Mouse (Mus musculus) lung, adult 18-20 months (tissue): ENCODE data around the gene Sparcl1.

Experiments used
- DNase-seq, 2 experiments: peaks; one replicate each; pipeline ENCODE4 v3.0.0; 2022; ENCODE audit warnings: mixed read lengths in 2 of 2

The Sparcl1 gene

GRCm38 (mm10) chr5:104113491-104114172, at the start of gene Sparcl1:
TSS of gene Sparcl1 (minus strand) at chr5:104113733.
- peak in 1 of 2 experiments; percentile 17 for DNase-seq

- DNase-seq: peak; percentile 15 to 44
These were observed 47.9 kb upstream of the Sparcl1 start for GRCm38 (mm10) chr5:104161390-104161789.

DNA sequence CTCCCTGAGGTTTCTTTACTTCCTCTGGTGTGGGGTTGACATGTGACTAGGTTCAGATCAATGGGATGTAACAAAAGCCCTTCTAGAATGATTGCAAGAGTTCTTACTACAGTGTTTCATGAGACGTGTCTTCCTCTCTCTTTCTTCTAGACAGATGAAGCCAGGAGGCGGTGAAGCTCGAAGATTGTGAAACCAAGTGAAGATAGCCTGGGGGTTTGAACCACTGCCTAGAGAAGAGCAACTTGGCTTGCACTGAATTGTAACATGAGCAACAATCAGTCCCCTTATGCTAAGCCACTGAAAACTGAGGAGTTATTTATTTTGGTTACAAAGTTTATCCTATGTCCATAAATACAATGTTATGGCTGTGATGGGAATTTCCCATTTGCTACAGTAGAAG, 47.0 kb upstream of the Sparcl1 start:
- no peak for DNase-seq

DNA sequence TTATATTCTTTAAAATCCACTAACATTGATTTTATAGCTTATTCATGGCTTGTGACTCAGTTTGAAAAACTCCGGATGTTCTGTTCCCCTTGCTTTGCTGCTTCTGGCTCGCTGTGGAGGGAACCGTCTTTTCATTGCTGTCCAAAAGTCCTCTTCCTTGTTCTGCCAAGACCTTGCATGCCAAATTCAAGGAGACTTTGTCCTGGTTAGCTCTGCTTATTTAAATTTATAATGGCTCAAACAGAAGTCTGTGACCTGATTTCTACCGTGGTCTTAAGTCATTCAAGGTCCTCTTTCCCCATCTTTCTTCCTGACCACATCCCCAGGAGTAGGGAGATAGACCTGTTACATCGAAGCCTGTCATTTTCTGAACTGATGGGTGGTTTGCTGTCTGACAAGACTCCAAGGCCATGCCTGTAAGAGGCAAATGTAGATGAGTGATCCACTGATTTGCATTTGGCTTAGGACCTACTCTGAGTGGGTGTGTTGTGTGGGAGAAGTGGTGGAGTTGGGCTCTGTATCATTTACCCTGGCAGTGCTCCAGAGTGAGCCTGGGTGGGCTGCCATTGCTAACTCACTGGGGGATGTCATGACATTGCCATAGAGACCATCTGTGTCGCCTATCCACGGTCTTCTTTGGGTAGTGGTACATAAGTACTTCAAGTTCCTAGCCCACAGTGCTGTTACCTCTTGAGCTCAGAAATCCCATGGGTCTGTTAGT, 45.0 kb upstream of the Sparcl1 start:
- no peak for DNase-seq

DNA sequence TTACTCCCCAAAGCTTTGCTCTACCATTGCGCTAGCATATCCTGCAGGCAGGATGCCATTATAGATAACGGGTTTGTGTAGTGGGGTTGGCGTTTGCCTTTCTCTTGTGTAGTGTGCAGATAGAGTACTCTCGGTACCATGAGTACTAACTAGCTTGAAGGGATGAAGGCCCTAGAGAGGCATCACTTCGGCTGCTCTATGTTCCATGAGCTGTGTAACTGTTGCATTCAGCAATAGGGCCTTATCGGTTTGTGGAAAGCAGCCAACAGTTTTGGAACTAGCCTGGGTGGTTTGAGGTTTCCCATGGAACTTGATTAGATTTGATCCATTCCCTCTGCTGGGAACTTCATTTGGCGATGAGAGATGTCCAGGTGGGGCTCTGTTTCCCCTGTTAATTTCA, 44.2 kb upstream of the Sparcl1 start:
- DNase-seq: no peak

GRCm38 (mm10) chr5:104150196-104150595, 36.7 kb upstream of the Sparcl1 start:
- DNase-seq: no peak

- DNase-seq: no peak
These were observed 35.8 kb upstream of the Sparcl1 start for GRCm38 (mm10) chr5:104149349-104149748.

GRCm38 (mm10) chr5:104144057-104144456, 30.5 kb upstream of the Sparcl1 start:
- DNase-seq: no peak

GRCm38 (mm10) chr5:104141067-104141466, 27.5 kb upstream of the Sparcl1 start:
- DNase-seq: no peak

- DNase-seq: no peak
These were observed 24.5 kb upstream of the Sparcl1 start for GRCm38 (mm10) chr5:104137920-104138541.

DNA sequence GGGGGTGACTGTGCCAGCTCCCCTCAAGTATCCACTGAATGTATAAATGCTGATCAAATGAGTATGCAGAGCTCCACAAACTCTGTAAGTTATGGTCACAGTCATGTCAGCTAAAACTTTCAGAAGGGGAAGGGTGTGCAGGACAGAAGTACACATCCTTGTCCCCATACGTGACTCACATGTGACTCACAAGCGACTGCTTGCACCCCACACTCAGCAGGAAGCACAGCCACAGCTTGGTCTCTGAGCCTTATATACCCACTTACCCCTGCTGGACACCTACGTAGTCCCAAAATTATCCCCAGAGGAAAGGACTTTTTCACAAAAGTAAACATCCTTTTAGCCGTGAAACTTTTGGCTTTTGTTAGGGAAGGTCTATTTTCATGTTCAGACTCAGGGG, 20.2 kb upstream of the Sparcl1 start:
- DNase-seq: no peak

GRCm38 (mm10) chr5:104131544-104131943, 18.0 kb upstream of the Sparcl1 start:
- peak in 1 of 2 experiments; percentile 46 for DNase-seq

DNA sequence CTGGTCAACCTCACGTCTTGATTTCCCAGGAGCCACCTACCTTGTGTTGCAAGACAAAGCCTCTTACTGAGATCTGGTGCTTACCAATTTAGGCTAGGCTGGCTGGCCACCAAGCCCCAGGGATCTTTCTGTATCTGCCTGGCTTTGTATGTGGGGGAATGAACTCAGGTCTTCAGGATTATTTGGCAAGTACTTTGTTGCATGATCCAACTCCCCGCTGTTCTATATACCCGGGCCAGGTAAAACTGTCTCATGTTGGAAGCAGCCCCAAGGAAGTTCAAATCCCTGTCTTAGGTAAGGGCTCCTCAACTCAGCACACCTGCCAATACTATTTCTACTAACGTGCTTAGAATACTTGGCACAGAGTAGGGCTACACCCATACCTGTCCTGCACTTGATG, 17.4 kb upstream of the Sparcl1 start:
- no peak for DNase-seq

- DNase-seq: peak in 1 of 2 experiments; percentile 23
These were observed 14.9 kb upstream of the Sparcl1 start for GRCm38 (mm10) chr5:104128281-104129031.

DNA sequence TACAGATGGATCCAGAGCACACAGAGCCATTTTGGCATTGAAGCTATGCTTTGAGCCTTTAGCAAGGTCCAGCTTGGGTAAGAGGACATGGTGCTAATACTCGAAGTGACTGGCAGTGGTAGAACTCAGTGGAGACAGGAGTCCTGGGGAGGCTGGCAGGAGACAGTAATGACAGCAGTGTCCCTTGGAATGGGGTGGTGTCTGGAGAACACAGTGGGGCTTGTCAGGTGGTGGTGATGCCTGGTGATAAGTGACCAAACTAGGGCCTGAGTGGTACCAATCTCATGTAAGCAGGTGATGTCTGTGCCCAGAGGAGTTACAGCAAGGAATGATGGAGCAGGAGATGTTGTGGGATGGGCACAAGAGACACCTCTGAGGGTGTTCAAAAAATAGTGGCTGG, 13.8 kb upstream of the Sparcl1 start:
- DNase-seq: no peak

- DNase-seq: no peak
These were observed 13.2 kb upstream of the Sparcl1 start for GRCm38 (mm10) chr5:104126561-104127320.

DNA sequence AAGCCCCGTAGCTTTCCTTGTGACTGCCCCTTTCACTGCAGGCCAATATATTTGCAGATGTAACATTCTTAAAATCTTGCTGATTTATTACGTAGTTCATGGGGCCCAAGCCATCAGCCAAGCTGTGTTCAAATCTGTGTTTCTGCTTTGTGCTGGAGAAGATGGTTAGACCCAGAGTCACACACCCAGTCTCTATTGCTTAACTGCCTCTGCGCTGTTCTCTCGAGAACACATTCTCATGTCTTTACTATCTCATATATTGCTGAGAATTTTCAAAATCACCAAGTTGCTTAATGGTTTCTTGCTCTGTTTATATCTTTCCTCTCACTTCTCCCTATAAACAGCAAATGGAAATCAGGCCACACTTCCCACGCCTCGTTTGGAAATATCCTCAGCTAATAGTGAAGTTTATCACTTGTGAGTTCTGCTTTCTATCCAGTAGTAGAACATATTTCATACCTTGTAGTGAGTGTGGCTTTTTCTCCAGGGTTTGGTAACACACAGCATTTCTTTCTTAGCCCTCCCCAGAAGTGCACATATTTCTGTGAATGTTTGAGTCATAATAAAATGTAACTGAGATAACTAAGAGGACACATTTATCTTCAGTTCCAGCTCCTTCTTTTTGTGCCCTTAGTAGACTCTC, 10.6 kb upstream of the Sparcl1 start:
- peak in 1 of 2 experiments; percentile 31 for DNase-seq

DNA sequence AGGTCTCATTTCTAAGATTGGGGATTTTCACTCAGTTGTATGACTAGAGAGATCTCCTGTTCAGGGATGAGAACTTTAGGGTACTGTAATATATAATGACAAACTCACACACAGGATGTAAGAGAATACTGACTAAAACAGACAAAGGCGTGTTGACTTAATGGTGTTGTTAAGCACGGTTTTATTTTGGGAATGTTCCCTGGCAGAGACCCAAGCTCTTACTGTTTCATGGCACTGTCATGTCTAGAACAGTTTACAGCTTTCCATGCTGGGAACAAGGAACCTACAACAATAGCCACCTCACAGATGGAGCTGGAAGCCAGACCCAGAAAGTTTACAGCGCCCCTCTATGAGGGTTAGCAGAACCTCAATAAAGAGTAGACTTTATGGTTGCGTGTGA, 2.4 kb upstream of the Sparcl1 start:
- DNase-seq: peak; percentile 23 to 70

GRCm38 (mm10) chr5:104115118-104115517, 1.6 kb upstream of the Sparcl1 start:
- DNase-seq: peak; percentile 78 to 87

DNA sequence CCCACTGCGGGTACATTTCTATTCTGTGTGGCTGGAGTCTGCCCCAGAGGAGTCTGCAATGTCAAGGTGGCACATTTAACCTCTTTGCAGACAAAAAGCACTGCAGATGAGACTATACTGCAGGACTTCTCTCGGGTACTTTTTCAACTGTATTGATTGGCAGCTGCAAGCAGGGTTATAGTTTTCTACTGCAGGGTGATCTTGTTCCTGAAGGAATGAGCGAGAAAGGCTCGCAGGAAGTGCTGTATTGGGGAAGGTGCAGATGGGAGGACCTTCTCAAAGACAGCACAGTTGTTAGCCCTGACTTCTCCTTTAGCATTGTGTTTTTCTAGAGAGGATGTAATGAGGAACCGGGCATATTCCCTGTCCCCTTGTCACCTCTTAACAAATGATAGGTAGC, 1.0 kb downstream of the Sparcl1 start:
- no peak for DNase-seq

DNA sequence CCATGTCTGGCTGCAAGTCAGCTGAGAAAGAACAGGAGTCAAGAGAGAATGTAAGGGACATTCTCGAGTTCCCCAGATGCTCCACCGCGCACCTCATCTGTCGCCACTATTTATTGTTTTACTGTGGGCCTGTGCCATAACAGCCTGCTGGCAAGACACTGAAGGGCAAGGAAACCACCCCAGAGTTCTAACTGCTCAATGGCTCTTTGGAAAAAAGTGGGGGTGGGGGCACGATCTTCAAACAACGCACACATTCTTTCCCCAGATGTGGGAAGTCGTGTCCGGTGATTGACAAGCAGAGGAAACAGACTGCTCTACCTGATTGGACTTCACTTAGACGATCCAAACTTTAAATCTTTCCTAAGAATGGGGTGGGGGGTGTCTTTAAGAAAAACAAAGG, 1.5 kb downstream of the Sparcl1 start:
- peak; percentile 16 to 39 for DNase-seq
